Mouse (Mus musculus) layer of hippocampus, adult 9-10 months (tissue): ENCODE measurements around the gene Rex1bd.

Experiments
- DNase-seq: peaks from one replicate; pipeline ENCODE4 v3.0.0; 2022; ENCODE audit warnings: low spot score

The Rex1bd gene

GRCm38 (mm10) chr8:70506328-70507026, at the start of gene Rex1bd:
TSS of gene Rex1bd (minus strand) at chr8:70506752.
- DNase-seq = peak; percentile 82

DNA sequence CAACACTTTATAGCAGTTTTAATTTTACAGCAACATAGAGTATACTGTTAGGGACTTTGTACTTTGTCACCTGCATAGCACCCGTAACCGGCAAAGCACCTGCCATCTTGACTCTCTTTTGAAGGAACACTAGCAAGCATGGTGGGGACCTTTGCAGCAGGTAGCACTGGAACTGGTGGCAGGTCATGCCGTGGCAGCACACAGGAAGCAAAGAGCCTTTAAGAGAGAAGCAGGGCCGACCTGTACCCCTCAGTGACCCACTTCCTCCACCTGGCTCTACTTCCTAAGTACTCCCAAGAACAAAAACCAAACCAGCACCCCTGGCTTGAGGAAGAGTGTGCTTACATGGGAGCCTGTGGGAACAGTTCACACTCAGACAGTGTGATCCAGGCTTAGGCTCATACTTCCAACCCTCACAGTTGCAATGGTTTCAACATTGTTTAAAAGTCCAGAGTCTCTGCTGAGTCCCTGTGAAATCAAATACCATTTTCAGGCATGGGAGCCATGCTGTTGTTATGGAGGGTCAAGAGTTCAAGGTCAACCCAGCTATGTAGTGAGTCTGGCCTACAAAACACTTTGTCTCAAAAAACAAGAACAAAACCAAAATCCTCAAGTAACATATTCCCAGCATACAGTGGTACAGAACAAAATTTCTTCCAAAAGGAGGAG, 48.7 kb upstream of the Rex1bd start:
- DNase-seq = no peak

DNA sequence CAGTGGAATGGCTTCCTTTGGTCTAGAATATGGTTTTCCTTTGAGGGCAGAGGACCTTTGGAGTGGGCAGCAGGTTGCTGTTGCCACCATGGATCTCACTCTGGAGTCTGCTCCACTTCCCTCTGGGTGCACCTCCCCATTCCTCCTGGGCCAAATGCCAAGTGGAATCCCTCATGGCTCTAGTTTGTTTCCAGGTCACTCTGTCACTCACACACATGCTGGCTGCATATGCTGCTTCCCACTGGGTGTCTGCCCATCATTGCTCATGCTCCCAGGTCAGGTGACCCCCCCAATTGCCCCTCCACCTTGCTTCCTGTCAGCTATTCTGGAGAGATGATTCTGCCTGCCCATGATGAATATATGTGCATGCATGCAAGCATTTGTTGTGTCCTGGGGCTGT, 47.2 kb upstream of the Rex1bd start:
- no peak for DNase-seq

GRCm38 (mm10) chr8:70552836-70553235, 46.3 kb upstream of the Rex1bd start:
- DNase-seq = no peak

DNA sequence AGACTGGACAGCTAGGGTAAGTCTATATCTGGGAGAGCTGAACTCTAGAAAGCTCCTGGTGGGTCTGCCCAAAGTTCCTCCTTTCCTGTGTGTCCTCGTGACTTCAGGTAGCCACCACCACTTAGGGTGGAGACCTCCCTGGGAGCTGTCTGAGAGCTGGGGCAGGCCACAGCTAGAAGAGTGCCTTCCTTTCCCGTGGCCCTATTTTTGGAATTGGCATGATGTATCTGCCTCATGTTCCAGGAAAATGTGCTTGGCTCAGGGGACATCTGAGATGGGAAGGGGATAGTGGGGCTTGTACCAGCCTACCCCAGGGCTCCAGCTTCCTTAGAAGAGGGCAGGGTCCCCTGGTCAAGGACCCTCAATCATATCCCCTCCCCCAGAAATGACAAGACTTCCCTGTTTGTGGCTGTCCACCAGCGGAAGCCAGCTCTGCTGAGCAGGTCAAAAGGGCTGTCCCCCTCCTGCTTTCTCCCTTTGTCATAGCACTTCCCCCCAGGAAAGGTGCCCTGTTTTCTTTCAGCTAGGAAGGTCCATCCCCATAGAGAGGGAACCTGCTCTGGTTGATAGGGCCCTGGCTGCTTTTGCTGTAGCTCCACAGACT, 45.1 kb upstream of the Rex1bd start:
- DNase-seq = no peak

DNA sequence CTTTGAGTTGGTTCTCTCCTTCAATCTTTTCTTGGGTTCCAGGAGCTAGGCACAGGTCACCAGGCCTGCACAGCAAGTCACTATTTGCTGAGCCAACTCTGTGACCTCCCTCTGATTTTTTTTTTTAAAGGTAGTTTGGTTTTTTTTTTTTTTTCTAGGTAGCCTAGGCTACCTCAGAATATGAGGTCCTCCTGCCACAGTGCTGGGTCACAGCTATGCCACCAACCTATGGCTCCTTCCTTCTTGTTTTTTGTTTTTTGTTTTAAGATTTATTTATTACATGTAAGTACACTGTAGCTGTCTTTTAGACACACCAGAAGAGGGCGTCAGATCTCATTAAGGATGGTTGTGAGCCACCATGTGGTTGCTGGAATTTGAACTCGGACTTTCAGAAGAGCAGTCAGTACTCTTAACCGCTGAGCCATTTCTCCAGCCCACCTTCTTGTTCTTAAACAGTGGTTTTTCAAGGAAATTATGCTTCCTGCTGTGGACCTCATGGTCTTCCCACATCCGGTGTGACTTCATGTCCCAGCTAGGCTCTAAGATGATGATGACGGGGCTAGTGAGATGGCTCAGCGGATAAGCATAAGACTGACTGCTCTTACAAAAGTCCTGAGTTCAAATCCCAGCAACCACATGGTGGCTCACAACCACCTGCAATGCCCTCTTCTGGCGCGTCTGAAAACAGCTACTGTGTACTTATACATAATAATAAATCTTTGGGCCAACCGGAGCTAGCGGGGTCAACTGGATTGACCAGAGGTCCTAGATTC, 43.0 kb upstream of the Rex1bd start:
- no peak for DNase-seq

GRCm38 (mm10) chr8:70547762-70548161, 41.2 kb upstream of the Rex1bd start:
- DNase-seq = no peak

GRCm38 (mm10) chr8:70546412-70546811, 39.9 kb upstream of the Rex1bd start:
- no peak for DNase-seq

- no peak for DNase-seq
Measured at GRCm38 (mm10) chr8:70544200-70544687, 37.7 kb upstream of the Rex1bd start.

GRCm38 (mm10) chr8:70541081-70541480, 34.5 kb upstream of the Rex1bd start:
- DNase-seq = no peak

GRCm38 (mm10) chr8:70540507-70541071, 34.0 kb upstream of the Rex1bd start:
- no peak for DNase-seq

GRCm38 (mm10) chr8:70540013-70540506, 33.5 kb upstream of the Rex1bd start:
- DNase-seq = no peak

- DNase-seq = peak; percentile 99
Measured at GRCm38 (mm10) chr8:70539077-70539813, 32.7 kb upstream of the Rex1bd start, which contains the start of gene Ell. TSS of gene Ell (plus strand) at chr8:70539457.

GRCm38 (mm10) chr8:70538633-70539076, 32.1 kb upstream of the Rex1bd start:
- peak; percentile 98 for DNase-seq

- no peak for DNase-seq
Measured at GRCm38 (mm10) chr8:70538024-70538579, 31.6 kb upstream of the Rex1bd start.

GRCm38 (mm10) chr8:70535701-70536100, 29.1 kb upstream of the Rex1bd start:
- DNase-seq = no peak

- no peak for DNase-seq
Measured at GRCm38 (mm10) chr8:70535221-70535620, 28.7 kb upstream of the Rex1bd start.

- DNase-seq = no peak
Measured at GRCm38 (mm10) chr8:70534281-70534680, 27.7 kb upstream of the Rex1bd start.

DNA sequence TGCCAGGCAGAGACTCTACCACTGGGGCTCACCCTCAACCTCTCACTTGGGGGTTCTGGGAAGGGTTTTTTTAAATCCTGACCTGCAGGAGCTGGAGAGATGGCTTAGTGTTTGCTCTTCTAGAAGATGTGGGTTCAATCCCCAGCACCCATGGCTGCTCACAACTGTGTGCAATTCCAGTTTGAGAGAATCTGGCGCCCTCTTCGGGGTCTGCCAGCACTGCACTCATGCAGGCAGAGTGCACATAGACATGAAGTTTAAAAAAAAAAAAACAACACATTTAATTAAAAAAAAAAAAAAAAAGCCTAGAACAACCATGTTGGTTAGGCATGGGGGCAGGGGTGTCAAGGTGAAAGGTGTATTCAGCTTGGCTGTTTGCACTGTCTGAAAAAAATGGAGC, 23.8 kb upstream of the Rex1bd start:
- no peak for DNase-seq

- DNase-seq = no peak
Measured at GRCm38 (mm10) chr8:70529741-70530161, 23.2 kb upstream of the Rex1bd start.

- no peak for DNase-seq
Measured at GRCm38 (mm10) chr8:70529299-70529698, 22.7 kb upstream of the Rex1bd start.
